Mouse (Mus musculus): Measurements from ENCODE around the gene Dnajc5g. TPM values are rescaled to one million over a fixed set of nuclear protein-coding genes. Genes with fewer than 3 reads are reported as not detected.

The Dnajc5g gene
- polyA plus RNA-seq, 1 experiment, result not detected

DNA sequence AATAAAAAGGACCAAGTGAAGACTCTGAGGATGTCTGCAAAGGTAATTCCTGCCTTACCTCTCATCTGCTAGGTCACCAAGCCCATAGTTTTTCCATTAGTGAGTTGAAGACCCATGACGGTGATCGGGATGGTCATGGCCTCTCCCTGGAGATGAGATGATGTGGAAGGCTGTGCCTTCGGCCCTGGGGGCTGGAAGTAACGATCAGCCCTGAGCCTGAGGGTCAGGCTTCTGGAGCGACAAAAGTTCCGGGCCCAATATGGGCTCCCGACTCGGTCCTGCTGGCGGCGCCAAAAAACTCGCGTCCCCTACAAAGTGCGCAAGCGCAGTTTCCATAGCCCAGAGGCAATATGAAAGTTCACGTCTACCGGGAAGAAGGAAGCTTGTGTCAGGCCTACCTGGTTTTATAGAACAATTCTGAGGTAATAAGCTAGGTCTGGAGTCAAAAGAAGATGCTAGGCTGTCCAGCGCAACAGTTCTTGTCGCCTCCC is 2.0 kb downstream of the Dnajc5g start, which contains the start of gene Slc30a3:
Gene Slc30a3, minus strand, starts transcription at position 238 of the 491 bp plus-strand sequence.
- Histone ChIP-seq H3K27ac (ENCODE audit: insufficient read depth, low read length) (no peak within 1 kb of the TSS), H3K4me3 (ENCODE audit: extremely low read depth, insufficient read depth, insufficient read length) (no peak within 1 kb of the TSS), H3K27me3 (ENCODE audit: control insufficient read depth, insufficient read depth, low read length) (0 out of 2 replicates have a peak, but pooled peaks cover under 1% of the 10 kb centered on the region), H3K36me3 (ENCODE audit: control insufficient read depth, insufficient read depth, low read length) (no peaks in the 10 kb centered on the region), H3K4me1 (ENCODE audit: control insufficient read depth, insufficient read depth, insufficient read length) (no peaks in the 10 kb centered on the region)
- WGBS, result 91% methylated on average over 18 of the region's 18 CpGs
- no peak for DNase-seq (ENCODE audit: low read depth in 1 of 2, low spot score in 2 of 2)
- no peak for TF ChIP-seq POLR2A (IDR thresholded peaks at IDR 0.05; ENCODE audit: low read depth, low read length)
- TF ChIP-seq CTCF (IDR thresholded peaks at IDR 0.05; ENCODE audit: extremely low read depth, insufficient read depth, insufficient read length, insufficient replicate concordance), result no peak

DNA sequence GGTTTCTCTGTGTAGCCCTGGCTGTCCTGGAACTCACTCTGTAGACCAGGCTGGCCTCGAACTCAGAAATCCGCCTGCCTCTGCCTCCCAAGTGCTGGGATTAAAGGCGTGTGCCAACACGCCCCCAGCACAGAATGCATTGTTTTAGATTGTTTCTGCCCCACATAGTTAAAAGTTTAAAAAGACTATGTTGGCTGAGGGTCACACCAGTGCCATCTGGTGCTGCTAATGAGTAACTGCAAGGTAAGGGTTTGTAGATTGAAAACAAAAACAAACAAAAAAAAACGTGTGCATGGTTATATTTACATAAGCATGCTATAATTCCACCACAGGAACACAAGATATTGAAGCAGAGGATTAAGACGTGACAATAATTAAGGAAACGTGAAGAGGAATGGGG is 4.7 kb downstream of the Dnajc5g start:
- Histone ChIP-seq H3K4me1 (ENCODE audit: control insufficient read depth, insufficient read depth, insufficient read length) (no peaks in the 10 kb centered on the region), H3K4me3 (ENCODE audit: extremely low read depth, insufficient read depth, insufficient read length) (no peak overlapping the region), H3K27ac (ENCODE audit: insufficient read depth, low read length) (no peak overlapping the region), H3K36me3 (ENCODE audit: control insufficient read depth, insufficient read depth, low read length) (no peaks in the 10 kb centered on the region), H3K27me3 (ENCODE audit: control insufficient read depth, insufficient read depth, low read length) (0 out of 2 replicates have a peak, but pooled peaks cover 1% of the 10 kb centered on the region)
- no peak for DNase-seq (ENCODE audit: low read depth in 1 of 2, low spot score in 2 of 2)
- TF ChIP-seq CTCF (IDR thresholded peaks at IDR 0.05; ENCODE audit: extremely low read depth, insufficient read depth, insufficient read length, insufficient replicate concordance) (no peak), POLR2A (IDR thresholded peaks at IDR 0.05; ENCODE audit: low read depth, low read length) (no peak)
- 24% methylated on average over 7 of the region's 7 CpGs for WGBS

DNA sequence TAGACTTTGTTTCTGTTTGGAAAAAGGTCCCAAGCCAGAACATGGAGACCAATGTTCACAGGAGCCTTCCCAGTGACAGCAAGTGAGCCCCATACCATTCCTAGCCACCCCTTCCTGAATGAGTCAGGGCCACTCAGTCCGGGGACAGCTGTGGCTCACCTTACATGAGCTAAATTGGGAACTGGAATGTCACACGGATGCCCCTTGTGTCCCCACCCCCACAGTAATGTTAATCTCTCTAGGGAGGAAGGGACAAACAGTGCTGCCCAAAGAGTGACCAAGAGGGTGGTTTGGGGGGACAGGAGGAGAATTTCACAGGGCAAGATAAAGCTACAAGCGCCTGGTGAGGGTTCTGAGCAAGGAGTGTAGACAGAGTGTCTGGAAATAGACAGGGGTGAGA is 10.3 kb downstream of the Dnajc5g start, which contains the start of gene Trim54:
Gene Trim54, plus strand, starts transcription at position 359 of the 400 bp plus-strand sequence.
- TF ChIP-seq POLR2A (IDR thresholded peaks at IDR 0.05; ENCODE audit: low read depth, low read length) (no peak), CTCF (IDR thresholded peaks at IDR 0.05; ENCODE audit: extremely low read depth, insufficient read depth, insufficient read length, insufficient replicate concordance) (no peak)
- H3K36me3 ChIP-seq (ENCODE audit: control insufficient read depth, insufficient read depth, low read length), result no peaks in the 10 kb centered on the region
- H3K4me1 ChIP-seq (ENCODE audit: control insufficient read depth, insufficient read depth, insufficient read length), result no peaks in the 10 kb centered on the region
- no peak within 1 kb of the TSS for H3K4me3 ChIP-seq (ENCODE audit: extremely low read depth, insufficient read depth, insufficient read length)
- no peak for DNase-seq (ENCODE audit: low read depth in 1 of 2, low spot score in 2 of 2)
- whole genome bisulfite sequencing, result 36% methylated on average over 3 of the region's 3 CpGs
- H3K27me3 ChIP-seq (ENCODE audit: control insufficient read depth, insufficient read depth, low read length), result 0 out of 2 replicates have a peak, but pooled peaks cover 1% of the 10 kb centered on the region
- no peak within 1 kb of the TSS for H3K27ac ChIP-seq (ENCODE audit: insufficient read depth, low read length)

DNA sequence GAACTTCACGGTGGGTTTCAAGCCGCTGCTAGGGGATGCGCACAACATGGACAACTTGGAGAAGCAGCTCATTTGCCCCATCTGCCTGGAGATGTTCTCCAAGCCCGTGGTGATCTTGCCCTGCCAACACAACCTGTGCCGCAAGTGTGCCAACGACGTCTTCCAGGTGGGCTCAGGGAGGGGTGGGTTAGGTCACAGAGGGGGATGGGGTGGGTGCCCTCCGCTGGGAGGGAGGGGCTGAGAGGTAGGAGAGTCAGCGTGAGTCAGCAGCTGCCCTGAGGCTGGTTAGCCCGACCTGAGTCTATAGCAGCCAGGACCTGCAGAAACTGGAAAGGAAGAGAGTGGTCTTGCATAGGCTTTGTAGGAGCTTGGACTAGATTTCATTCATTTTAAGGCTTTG is 10.8 kb downstream of the Dnajc5g start:
- 0 out of 2 replicates have a peak, but pooled peaks cover 1% of the 10 kb centered on the region for H3K27me3 ChIP-seq (ENCODE audit: control insufficient read depth, insufficient read depth, low read length)
- no peak overlapping the region for H3K4me3 ChIP-seq (ENCODE audit: extremely low read depth, insufficient read depth, insufficient read length)
- no peak for TF ChIP-seq POLR2A (IDR thresholded peaks at IDR 0.05; ENCODE audit: low read depth, low read length)
- TF ChIP-seq CTCF (IDR thresholded peaks at IDR 0.05; ENCODE audit: extremely low read depth, insufficient read depth, insufficient read length, insufficient replicate concordance), result no peak
- no peak for DNase-seq (ENCODE audit: low read depth in 1 of 2, low spot score in 2 of 2)
- H3K4me1 ChIP-seq (ENCODE audit: control insufficient read depth, insufficient read depth, insufficient read length), result no peaks in the 10 kb centered on the region
- WGBS, result 39% methylated on average over 10 of the region's 10 CpGs
- H3K27ac ChIP-seq (ENCODE audit: insufficient read depth, low read length), result no peak overlapping the region
- no peaks in the 10 kb centered on the region for H3K36me3 ChIP-seq (ENCODE audit: control insufficient read depth, insufficient read depth, low read length)

DNA sequence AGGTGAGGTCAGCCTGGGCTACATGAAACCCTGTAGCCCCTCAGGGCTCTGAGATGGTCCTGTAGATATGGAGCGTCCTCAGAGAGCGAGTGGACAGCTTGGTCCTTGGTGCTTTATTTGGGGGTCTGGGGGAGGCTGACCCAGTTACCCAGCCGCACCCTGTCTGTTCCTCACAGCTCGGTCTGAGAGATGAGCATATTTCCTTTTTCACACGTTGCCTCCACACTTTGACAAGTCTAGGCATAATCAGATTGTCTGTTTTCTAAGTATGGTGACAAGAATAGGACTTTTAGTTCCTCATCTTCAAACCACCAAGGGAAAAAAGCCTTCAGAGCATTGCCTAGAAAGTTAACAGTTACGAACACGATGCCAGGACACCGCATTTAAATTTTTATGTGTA is 15.0 kb downstream of the Dnajc5g start:
- no peaks in the 10 kb centered on the region for H3K36me3 ChIP-seq (ENCODE audit: control insufficient read depth, insufficient read depth, low read length)
- H3K27ac ChIP-seq (ENCODE audit: insufficient read depth, low read length), result no peak overlapping the region
- no peak for DNase-seq (ENCODE audit: low read depth in 1 of 2, low spot score in 2 of 2)
- no peak overlapping the region for H3K4me3 ChIP-seq (ENCODE audit: extremely low read depth, insufficient read depth, insufficient read length)
- no peaks in the 10 kb centered on the region for H3K27me3 ChIP-seq (ENCODE audit: control insufficient read depth, insufficient read depth, low read length)
- TF ChIP-seq CTCF (IDR thresholded peaks at IDR 0.05; ENCODE audit: extremely low read depth, insufficient read depth, insufficient read length, insufficient replicate concordance) (no peak), POLR2A (IDR thresholded peaks at IDR 0.05; ENCODE audit: low read depth, low read length) (no peak)
- WGBS, result 26% methylated on average over 8 of the region's 8 CpGs
- no peaks in the 10 kb centered on the region for H3K4me1 ChIP-seq (ENCODE audit: control insufficient read depth, insufficient read depth, insufficient read length)

DNA sequence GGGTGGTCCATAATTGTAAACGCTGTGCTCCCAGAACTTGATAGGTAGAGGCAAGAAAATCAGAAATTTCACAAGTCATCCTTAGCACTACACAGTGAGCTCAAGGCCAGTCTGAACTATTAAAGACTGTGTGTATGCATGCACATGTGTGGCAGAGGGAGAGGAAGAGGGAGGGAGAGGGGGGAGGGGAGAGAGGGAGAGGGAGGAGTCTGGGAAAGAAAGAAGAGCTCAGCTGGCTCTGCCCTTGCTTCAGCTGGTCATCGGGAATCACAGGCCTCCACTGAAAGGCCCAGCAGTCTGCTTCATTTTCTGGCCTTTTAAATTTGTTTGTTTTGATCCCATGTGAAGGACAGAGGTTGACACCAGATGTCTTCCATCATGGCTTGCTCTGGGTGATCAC is 17.4 kb downstream of the Dnajc5g start:
- no peak overlapping the region for H3K4me3 ChIP-seq (ENCODE audit: extremely low read depth, insufficient read depth, insufficient read length)
- no peaks in the 10 kb centered on the region for H3K27me3 ChIP-seq (ENCODE audit: control insufficient read depth, insufficient read depth, low read length)
- no peak overlapping the region for H3K27ac ChIP-seq (ENCODE audit: insufficient read depth, low read length)
- WGBS, result 57% methylated on average over 2 of the region's 2 CpGs
- TF ChIP-seq POLR2A (IDR thresholded peaks at IDR 0.05; ENCODE audit: low read depth, low read length) (no peak), CTCF (IDR thresholded peaks at IDR 0.05; ENCODE audit: extremely low read depth, insufficient read depth, insufficient read length, insufficient replicate concordance) (no peak)
- no peaks in the 10 kb centered on the region for H3K36me3 ChIP-seq (ENCODE audit: control insufficient read depth, insufficient read depth, low read length)
- H3K4me1 ChIP-seq (ENCODE audit: control insufficient read depth, insufficient read depth, insufficient read length), result no peaks in the 10 kb centered on the region
- DNase-seq (ENCODE audit: low read depth in 1 of 2, low spot score in 2 of 2), result no peak

DNA sequence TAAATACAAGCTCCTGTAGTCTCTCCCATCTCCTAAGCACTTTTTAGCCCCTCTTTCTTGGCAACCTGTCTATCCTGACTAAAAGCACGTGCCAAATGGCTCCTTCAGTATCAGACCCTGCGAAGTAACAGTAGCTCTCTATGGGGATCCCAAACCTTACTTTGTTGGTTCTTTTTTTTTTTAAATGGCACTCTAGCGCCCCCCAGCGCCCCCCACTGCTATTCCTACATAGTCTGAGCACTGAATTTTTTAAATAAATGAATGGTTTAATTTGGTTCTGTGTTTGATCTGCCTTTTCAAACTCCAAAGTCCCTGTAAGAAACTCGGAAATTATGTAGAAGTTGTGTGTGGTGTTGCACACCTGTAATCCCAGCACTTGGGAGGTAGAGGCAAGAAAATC is 20.0 kb downstream of the Dnajc5g start:
- WGBS, result 43% methylated on average over 5 of the region's 5 CpGs
- Histone ChIP-seq H3K27ac (ENCODE audit: insufficient read depth, low read length) (no peak overlapping the region), H3K36me3 (ENCODE audit: control insufficient read depth, insufficient read depth, low read length) (no peaks in the 10 kb centered on the region), H3K27me3 (ENCODE audit: control insufficient read depth, insufficient read depth, low read length) (no peaks in the 10 kb centered on the region), H3K4me3 (ENCODE audit: extremely low read depth, insufficient read depth, insufficient read length) (no peak overlapping the region), H3K4me1 (ENCODE audit: control insufficient read depth, insufficient read depth, insufficient read length) (no peaks in the 10 kb centered on the region)
- no peak for DNase-seq (ENCODE audit: low read depth in 1 of 2, low spot score in 2 of 2)
- no peak for TF ChIP-seq CTCF (IDR thresholded peaks at IDR 0.05; ENCODE audit: extremely low read depth, insufficient read depth, insufficient read length, insufficient replicate concordance)
- no peak for TF ChIP-seq POLR2A (IDR thresholded peaks at IDR 0.05; ENCODE audit: low read depth, low read length)
